Mouse (Mus musculus): ENCODE measurements around the gene Zfp668.

- TF ChIP-seq CTCF (IDR thresholded peaks at IDR 0.05) (no peak), EP300 (IDR thresholded peaks at IDR 0.05; ENCODE audit: insufficient read depth, low read depth, low read length) (no peak)
Measured at GRCm38 (mm10) chr7:127886551-127886950, 9.9 kb upstream of the Zfp668 start.

All from heart, adult 2 months (tissue).